Comparison of ENCODE assay signal across 8 mouse cellular contexts in genomic region chr11:88583259-88583833, GRCm38 (mm10).
DNase-seq lines count a peak whose midpoint lies in the region; ATAC-seq and TF ChIP-seq lines count a peak whose summit lies in the region.

No protein-coding gene starts in this region.

- intact Hi-C loops in heart, adult 2 months (cut with DNase I) = no loop called here
- intact Hi-C loops in heart, postnatal 10 days (cut with DNase I) = loop anchor here (2.0 kb wide), 1 partner anchor 15 kb away; no protein-coding TSS in a partner anchor

- H3K79me2 ChIP-seq in heart, adult 2 months (replicated peaks; ENCODE audit: control insufficient read depth, insufficient read depth, low read length) = no peaks in the 10 kb centered on the region
- peaks cover 20% of the 10 kb centered on the region for H3K79me2 ChIP-seq in CH12.LX (replicated peaks; ENCODE audit: control insufficient read depth, extremely low read depth, insufficient read depth, poor library complexity, severe bottlenecking)

- peak; percentile 81 for ATAC-seq in forebrain, embryonic 13.5 days
- ATAC-seq in liver, postnatal 0 days = no peak

- peaks cover 24% of the 10 kb centered on the region for H3K4me1 ChIP-seq in heart, adult 2 months (ENCODE audit: control insufficient read depth, insufficient read depth, low read length)
- peaks cover 21 to 95% of the 10 kb centered on the region in 2 experiments for H3K4me1 ChIP-seq in CH12.LX (ENCODE audit: control insufficient read depth in 1 of 2, insufficient read depth in 2 of 2)
- H3K4me1 ChIP-seq in forebrain, embryonic 13.5 days = peaks cover 99% of the 10 kb centered on the region
- H3K4me1 ChIP-seq in liver, postnatal 0 days (ENCODE audit: insufficient read depth) = peaks cover 27% of the 10 kb centered on the region
- H3K4me1 ChIP-seq in thymus, adult 2 months (replicated peaks; ENCODE audit: control insufficient read depth, insufficient read depth, low read length) = peaks cover 31% of the 10 kb centered on the region

- no peaks in the 10 kb centered on the region for H3K27me3 ChIP-seq in heart, adult 2 months (ENCODE audit: control insufficient read depth, insufficient read depth, low read length)
- no peaks in the 10 kb centered on the region for H3K27me3 ChIP-seq in CH12.LX (replicated peaks)
- no peaks in the 10 kb centered on the region for H3K27me3 ChIP-seq in forebrain, embryonic 13.5 days
- H3K27me3 ChIP-seq in liver, postnatal 0 days (ENCODE audit: insufficient read depth, low read length) = no peaks in the 10 kb centered on the region
- no peaks in the 10 kb centered on the region for H3K27me3 ChIP-seq in thymus, adult 2 months (ENCODE audit: control insufficient read depth, insufficient read depth, low read length)

- H3K36me3 ChIP-seq in heart, adult 2 months (ENCODE audit: control insufficient read depth, insufficient read depth, low read length) = peaks cover 16% of the 10 kb centered on the region
- H3K36me3 ChIP-seq in CH12.LX (replicated peaks in 1 of 2; ENCODE audit: control insufficient read depth in 1 of 2, insufficient read depth in 1 of 2, low read length in 1 of 2) = peaks cover 11 to 45% of the 10 kb centered on the region in 2 experiments
- no peaks in the 10 kb centered on the region for H3K36me3 ChIP-seq in forebrain, embryonic 13.5 days (ENCODE audit: poor library complexity, severe bottlenecking)
- H3K36me3 ChIP-seq in liver, postnatal 0 days (replicated peaks; ENCODE audit: insufficient read depth, low read length) = no peaks in the 10 kb centered on the region
- H3K36me3 ChIP-seq in thymus, adult 2 months (ENCODE audit: control insufficient read depth, insufficient read depth, low read length) = no peaks in the 10 kb centered on the region

- TF ChIP-seq CTCF in heart, adult 2 months (IDR thresholded peaks at IDR 0.05) = no peak
- TF ChIP-seq CTCF in CH12.LX (conservative IDR thresholded peaks at IDR 0.05 in 1 of 2, IDR thresholded peaks at IDR 0.05 in 1 of 2; ENCODE audit: low read depth in 2 of 2, low read length in 2 of 2) = no peak
- TF ChIP-seq CTCF in liver, postnatal 0 days (IDR thresholded peaks at IDR 0.05; ENCODE audit: low read depth) = no peak
- TF ChIP-seq CTCF in thymus, adult 2 months (IDR thresholded peaks at IDR 0.05; ENCODE audit: borderline replicate concordance, control insufficient read depth, extremely low read depth, insufficient read depth, low read length, poor library complexity) = no peak

- no peak overlapping the region for H3K4me3 ChIP-seq in heart, adult 2 months
- no peak overlapping the region for H3K4me3 ChIP-seq in CH12.LX (replicated peaks in 1 of 3; ENCODE audit: low read depth in 2 of 3, low read length in 2 of 3, poor library complexity in 1 of 3)
- no peak overlapping the region for H3K4me3 ChIP-seq in forebrain, embryonic 13.5 days
- H3K4me3 ChIP-seq in liver, postnatal 0 days (ENCODE audit: low read depth, low read length) = no peak overlapping the region
- H3K4me3 ChIP-seq in thymus, adult 2 months (ENCODE audit: control insufficient read depth, insufficient read depth, low read length) = no peak overlapping the region

- dilution Hi-C loops in CH12.LX (cut with MboI; ENCODE audit: extremely low pct_ligation_motif_present, extremely low pct_unique_long_range_greater_than_20kb, low sequenced_read_pairs) = no loop called here

- peak overlapping the region; percentile 76 for H3K4me2 ChIP-seq in CH12.LX (ENCODE audit: insufficient read depth, low read depth, poor library complexity, severe bottlenecking)
- H3K4me2 ChIP-seq in forebrain, embryonic 13.5 days = peak overlapping the region; percentile 53
- no peak overlapping the region for H3K4me2 ChIP-seq in liver, postnatal 0 days (ENCODE audit: low read depth, low read length)

- no peak for TF ChIP-seq POLR2A in heart, adult 2 months (IDR thresholded peaks at IDR 0.05; ENCODE audit: insufficient read depth, low read depth, low read length)
- TF ChIP-seq POLR2A in CH12.LX (IDR thresholded peaks at IDR 0.05; ENCODE audit: low read depth, low read length) = peak; percentile 41; the same call in 1 of the 2 replicates
- TF ChIP-seq POLR2A in thymus, adult 2 months (IDR thresholded peaks at IDR 0.05; ENCODE audit: control insufficient read depth, extremely low read depth, insufficient read depth, low read length, poor library complexity) = no peak

- H3K9me3 ChIP-seq in CH12.LX (replicated peaks; ENCODE audit: low read length) = no peaks in the 10 kb centered on the region
- H3K9me3 ChIP-seq in forebrain, embryonic 13.5 days (replicated peaks) = no peaks in the 10 kb centered on the region
- no peaks in the 10 kb centered on the region for H3K9me3 ChIP-seq in liver, postnatal 0 days (ENCODE audit: low read length)

- no peak for DNase-seq in heart, adult 2 months
- DNase-seq in heart, postnatal 10 days = no peak
- peak; percentile 68 for DNase-seq in CH12.LX (ENCODE audit: extremely low read depth)
- DNase-seq in liver, postnatal 0 days = no peak
- DNase-seq in ovary, postnatal 36 days (ENCODE audit: low spot score) = no peak
- no peak for DNase-seq in thymus, postnatal 0 days (ENCODE audit: low spot score)
- no peak for DNase-seq in thymus, adult 2 months

- H3K9ac ChIP-seq in heart, adult 2 months (ENCODE audit: low read depth, low read length) = 0 out of 2 replicates have a peak overlapping the region, but pooled peaks have one; percentile 9
- peak overlapping the region; percentile 8 for H3K9ac ChIP-seq in CH12.LX (ENCODE audit: insufficient read depth, low read depth)
- peak overlapping the region; percentile 50; the same call in 1 of the 2 replicates for H3K9ac ChIP-seq in forebrain, embryonic 13.5 days
- no peak overlapping the region for H3K9ac ChIP-seq in liver, postnatal 0 days (replicated peaks)

- H3K27ac ChIP-seq in heart, adult 2 months = peak overlapping the region; percentile 75
- H3K27ac ChIP-seq in CH12.LX (ENCODE audit: insufficient read depth, low read depth) = peak overlapping the region; percentile 62
- peak overlapping the region; percentile 95 for H3K27ac ChIP-seq in forebrain, embryonic 13.5 days
- peak overlapping the region; percentile 22 for H3K27ac ChIP-seq in liver, postnatal 0 days (ENCODE audit: low read depth)
- no peak overlapping the region for H3K27ac ChIP-seq in thymus, adult 2 months (ENCODE audit: control insufficient read depth, insufficient read depth, low read length)

- WGBS in heart, adult 2 months = 28% methylated on average over 8 of the region's 8 CpGs
- WGBS in forebrain, embryonic 13.5 days = 2% methylated on average over 8 of the region's 8 CpGs
- WGBS in liver, postnatal 0 days (ENCODE audit: insufficient replicate concordance) = 43% methylated on average over 8 of the region's 8 CpGs
- WGBS in thymus, adult 2 months = 72% methylated on average over 8 of the region's 8 CpGs

- TF ChIP-seq RAD21 in CH12.LX (IDR thresholded peaks at IDR 0.05; ENCODE audit: low read depth, low read length) = no peak; the same call in 1 of the 2 replicates

- TF ChIP-seq EP300 in heart, adult 2 months (IDR thresholded peaks at IDR 0.05; ENCODE audit: insufficient read depth, low read depth, low read length) = no peak
- TF ChIP-seq EP300 in CH12.LX (IDR thresholded peaks at IDR 0.05; ENCODE audit: low read length) = peak; percentile 44; the same call in 1 of the 2 replicates
- TF ChIP-seq EP300 in liver, postnatal 0 days (IDR thresholded peaks at IDR 0.05; ENCODE audit: low read depth) = no peak

- in situ Hi-C loops in CH12.LX (cut with MboI; ENCODE audit: low pct_ligation_motif_present, low pct_unique_long_range_greater_than_20kb, low sequenced_read_pairs) = no loop called here

TF ChIP-seq in CH12.LX, 34 proteins besides CTCF, POLR2A, EP300 and RAD21 (continues in another document):
- TF ChIP-seq HCFC1 (IDR thresholded peaks at IDR 0.05; ENCODE audit: low read depth, low read length) (no peak), MEF2A (IDR thresholded peaks at IDR 0.05; ENCODE audit: borderline replicate concordance, low read depth, low read length) (no peak; the same call in 1 of the 2 replicates), UBTF (IDR thresholded peaks at IDR 0.05; ENCODE audit: low read depth, low read length) (no peak), MXI1 (IDR thresholded peaks at IDR 0.05; ENCODE audit: low read depth, low read length) (no peak; the same call in none of the 2 replicates), ZMIZ1 (IDR thresholded peaks at IDR 0.05; ENCODE audit: low read depth, low read length) (peak; percentile 46; the same call in 1 of the 2 replicates), MAZ (IDR thresholded peaks at IDR 0.05; ENCODE audit: low read depth, low read length) (peak; percentile 42; the same call in 1 of the 2 replicates), MYC (IDR thresholded peaks at IDR 0.05; ENCODE audit: low read depth, low read length) (0 out of 2 replicates have a peak, but pooled peaks have one; percentile 21), IRF4 (IDR thresholded peaks at IDR 0.05; ENCODE audit: low read depth, low read length) (no peak), RCOR1 (conservative IDR thresholded peaks at IDR 0.05; ENCODE audit: low read depth, low read length) (peak; percentile 27; the same call in 1 of the 2 replicates), CHD2 (IDR thresholded peaks at IDR 0.05; ENCODE audit: low read length) (peak; percentile 80), E2F4 (IDR thresholded peaks at IDR 0.05; ENCODE audit: insufficient replicate concordance, low read depth, low read length) (no peak), JUND (conservative IDR thresholded peaks at IDR 0.05; ENCODE audit: low read depth, low read length) (no peak), ZNF384 (IDR thresholded peaks at IDR 0.05; ENCODE audit: low read depth, low read length) (0 out of 2 replicates have a peak, but pooled peaks have one; percentile 11), CHD1 (IDR thresholded peaks at IDR 0.05; ENCODE audit: low read depth, low read length) (no peak), ETS1 (conservative IDR thresholded peaks at IDR 0.05; ENCODE audit: low read depth, low read length) (peak; percentile 41; the same call in 1 of the 2 replicates), GABPA (IDR thresholded peaks at IDR 0.05; ENCODE audit: insufficient replicate concordance, low read depth, low read length) (no peak), TBP (conservative IDR thresholded peaks at IDR 0.05; ENCODE audit: low read depth, low read length) (peak; percentile 71; the same call in 1 of the 2 replicates), SIN3A (IDR thresholded peaks at IDR 0.05; ENCODE audit: low read length) (no peak; the same call in none of the 2 replicates), SMC3 (IDR thresholded peaks at IDR 0.05; ENCODE audit: low read depth, low read length) (peak; percentile 13), ZC3H11A (IDR thresholded peaks at IDR 0.05; ENCODE audit: low read depth, low read length) (no peak), USF2 (conservative IDR thresholded peaks at IDR 0.05; ENCODE audit: low read depth, low read length) (no peak), NRF1 (IDR thresholded peaks at IDR 0.05; ENCODE audit: low read depth, low read length) (no peak), KAT2A (IDR thresholded peaks at IDR 0.05; ENCODE audit: insufficient replicate concordance, low read length) (no peak), ZKSCAN1 (IDR thresholded peaks at IDR 0.05; ENCODE audit: borderline replicate concordance, low read depth, low read length) (no peak)
